Mouse (Mus musculus) colon, adult 2 months (tissue): ENCODE results near the gene Tmem262. TPM values are rescaled to one million over a fixed set of nuclear protein-coding genes. Genes with fewer than 3 reads are reported as not detected.

Source experiments
- polyA plus RNA-seq: library from polyadenylated mRNA; depleted of rRNA; stranded (reverse); fragments of >200 nt; gene quantifications from 2 replicates; pipeline ENCODE4 v1.2.3, GENCODE M21; 2012; rRNA removed

Gene Tmem262
- 1.3 TPM in 1 of 2 replicates, not detected in the other for polyA plus RNA-seq

GRCm38 (mm10) chr19:6079983-6080480 is at the start of gene Tmem262:
Gene Tmem262, plus strand, starts transcription at chr19:6080033.

GRCm38 (mm10) chr19:6046294-6047153 is 33.3 kb upstream of the Tmem262 start, which contains the start of gene Syvn1:
Gene Syvn1, plus strand, starts transcription at chr19:6046576.

GRCm38 (mm10) chr19:6057313-6058096 is 22.3 kb upstream of the Tmem262 start, which contains the start of the genes Mrpl49 and Fau:
Gene Mrpl49, minus strand, starts transcription at chr19:6057785.
Gene Fau, plus strand, starts transcription at chr19:6057844.

DNA sequence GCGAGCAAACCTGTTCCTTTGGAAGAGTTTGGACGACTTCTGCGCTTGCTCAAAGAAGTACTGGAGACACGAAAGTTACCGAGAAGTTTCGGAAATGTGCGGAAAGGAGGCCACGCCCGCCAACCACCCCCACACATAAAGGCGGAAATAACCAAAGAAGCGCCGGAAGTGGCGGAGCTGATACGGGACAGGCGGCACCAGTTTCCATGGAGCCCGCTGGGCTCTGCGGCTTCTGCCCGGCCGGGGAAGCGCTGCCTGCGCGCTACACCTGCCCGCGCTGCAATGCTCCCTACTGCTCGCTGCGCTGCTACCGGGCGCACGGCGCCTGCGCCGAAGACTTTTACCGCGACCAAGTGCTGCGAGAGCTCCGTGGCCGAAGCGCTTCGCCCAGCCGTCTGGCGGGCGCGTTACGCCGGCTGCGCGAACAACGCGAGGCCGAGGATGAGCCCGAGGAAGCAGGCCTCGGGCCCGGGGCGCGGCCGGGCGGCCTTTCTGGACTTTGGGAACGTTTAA is 18.8 kb upstream of the Tmem262 start, which contains the start of gene Znhit2:
Gene Znhit2 (plus strand): TSS at position 172 of the 513 bp plus-strand sequence.

DNA sequence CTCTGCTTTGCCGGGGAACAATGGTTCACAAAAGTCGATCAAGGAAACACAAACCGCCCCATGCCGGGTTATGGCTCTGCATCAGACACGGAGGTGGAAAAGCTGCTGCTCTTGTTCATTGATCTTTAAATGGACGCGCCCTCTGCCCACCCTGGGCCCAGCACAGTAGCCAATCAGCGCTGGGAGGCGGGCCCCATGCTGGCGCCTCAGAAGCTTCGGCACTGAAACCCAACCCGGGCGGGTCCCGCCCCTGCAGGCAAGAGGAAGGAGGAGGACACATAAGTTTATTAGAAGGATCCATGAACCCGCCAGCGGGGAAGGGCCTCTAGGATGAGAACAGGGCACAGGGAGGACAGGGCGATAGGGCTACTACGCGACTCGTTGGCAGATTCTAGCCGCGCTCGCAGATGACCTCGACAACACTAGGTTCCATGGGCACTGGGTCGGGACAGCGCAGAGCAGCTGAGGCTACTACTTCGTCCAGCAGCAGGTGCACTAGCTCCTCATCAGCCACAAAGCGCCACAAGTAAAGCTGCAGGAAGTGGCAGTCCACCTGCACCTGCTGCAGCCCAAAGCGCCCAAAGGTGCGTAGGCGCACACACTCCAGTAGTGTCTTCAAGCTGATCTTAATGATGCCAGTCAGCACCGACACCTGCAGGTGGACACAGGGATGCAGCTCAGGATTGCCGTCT is 12.0 kb upstream of the Tmem262 start, which contains the start of gene Tm7sf2:
Gene Tm7sf2 (minus strand): TSS at position 650 of the 692 bp plus-strand sequence.

GRCm38 (mm10) chr19:6076564-6077393 is 3.1 kb upstream of the Tmem262 start, which contains the start of gene Vps51:
Gene Vps51, minus strand, starts transcription at chr19:6077231.

GRCm38 (mm10) chr19:6082156-6082555 is 2.3 kb downstream of the Tmem262 start, which contains the start of gene Gm28374:
Gene Gm28374, minus strand, starts transcription at chr19:6082256.

DNA sequence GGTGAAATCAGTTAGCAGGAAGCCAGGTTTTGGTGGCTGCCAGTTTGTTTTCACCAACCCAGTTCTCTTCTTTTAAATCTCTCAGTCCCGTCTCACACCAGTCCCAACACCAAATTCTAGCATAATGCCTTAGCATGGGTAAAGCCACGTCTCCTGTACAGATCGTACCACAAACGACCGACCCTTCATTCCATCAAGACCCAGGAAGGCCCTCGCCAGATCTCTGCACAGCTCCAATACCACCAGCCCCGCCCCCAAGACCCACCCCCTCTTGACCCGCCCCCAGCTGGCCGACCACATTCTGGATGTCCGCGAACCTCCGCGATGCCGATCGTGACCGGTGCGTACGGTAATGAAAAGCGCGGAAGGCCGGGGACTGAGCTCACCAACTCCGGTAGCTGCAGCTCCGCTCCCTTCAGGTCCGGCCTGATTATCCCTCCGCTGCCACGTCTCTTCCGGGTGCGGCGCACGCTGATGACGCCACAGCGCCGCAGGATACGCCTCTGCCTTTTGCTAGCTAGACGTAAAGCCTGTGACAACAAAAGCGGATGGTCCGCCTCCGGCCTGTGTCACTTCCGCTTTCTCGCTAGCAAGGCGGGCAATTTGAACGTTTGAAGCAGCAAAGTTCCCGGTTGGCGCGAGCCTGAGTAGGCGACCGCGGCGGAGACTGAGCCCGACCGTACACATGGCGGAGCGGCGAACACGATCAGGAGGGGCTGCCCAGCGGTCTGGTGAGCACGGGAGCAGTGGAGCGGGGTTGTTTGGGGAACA is 4.8 kb downstream of the Tmem262 start, which contains the start of the genes Zfpl1 and Cdca5:
Gene Zfpl1 (minus strand): TSS at position 479 of the 771 bp plus-strand sequence.
Gene Cdca5 (plus strand): TSS at position 506 of the 771 bp plus-strand sequence.

DNA sequence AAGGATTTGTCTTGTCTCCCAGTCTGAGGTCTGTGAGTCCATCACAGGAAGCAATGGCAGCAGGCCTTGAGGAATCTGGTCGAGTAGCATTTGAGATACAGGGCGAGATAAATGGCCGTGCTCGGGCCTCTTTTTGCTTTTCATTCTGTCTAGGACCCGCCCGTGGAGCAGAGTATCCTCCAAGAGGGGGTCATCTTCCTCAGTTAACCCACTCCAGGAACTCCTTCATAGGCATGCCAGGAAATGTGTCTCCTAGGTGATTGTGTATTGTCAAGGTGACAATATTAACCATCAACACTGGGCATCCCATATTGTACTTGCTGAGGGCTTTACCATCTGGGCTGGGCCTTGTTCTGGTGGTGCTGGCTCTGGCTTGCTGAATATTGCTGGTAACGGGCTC is 14.3 kb downstream of the Tmem262 start, which contains the start of gene AC131692.1:
Gene AC131692.1 (plus strand): TSS at position 301 of the 400 bp plus-strand sequence.

GRCm38 (mm10) chr19:6105586-6105985 is 25.8 kb downstream of the Tmem262 start, which contains the start of gene Naaladl1:
Gene Naaladl1, plus strand, starts transcription at chr19:6105782.

GRCm38 (mm10) chr19:6117986-6118676 is 38.3 kb downstream of the Tmem262 start, which contains the start of gene Sac3d1:
Gene Sac3d1, minus strand, starts transcription at chr19:6118650.

GRCm38 (mm10) chr19:6127760-6128341 is 48.0 kb downstream of the Tmem262 start, which contains the start of gene Snx15:
Gene Snx15, minus strand, starts transcription at chr19:6128304.

Other genes with a start within 250 kb of the Tmem262 start
- gene Frmd8, start 204.8 kb upstream of the Tmem262 start, polyA plus RNA-seq: 29.7 and 32.5 TPM in 2 replicates
- 7.3 and 9.9 TPM in 2 replicates for gene Slc25a45, start 202.2 kb upstream of the Tmem262 start, polyA plus RNA-seq
- gene Tigd3, start 185.9 kb upstream of the Tmem262 start, polyA plus RNA-seq: 0.57 and 0.62 TPM in 2 replicates
- gene Dpf2, start 167.0 kb upstream of the Tmem262 start, polyA plus RNA-seq: 53.4 and 61.3 TPM in 2 replicates
- gene Cdc42ep2, start 155.2 kb upstream of the Tmem262 start, polyA plus RNA-seq: 7.0 and 7.3 TPM in 2 replicates
- gene Pola2, start 115.8 kb upstream of the Tmem262 start, polyA plus RNA-seq: 22.8 and 27.7 TPM in 2 replicates
- 0.06 TPM in 1 of 2 replicates, not detected in the other for gene Slc22a20, start 93.9 kb upstream of the Tmem262 start, polyA plus RNA-seq
- 69.9 and 86.7 TPM in 2 replicates for gene Capn1, start 64.1 kb upstream of the Tmem262 start, polyA plus RNA-seq
- 56.5 and 68.0 TPM in 2 replicates for gene Syvn1, start 33.5 kb upstream of the Tmem262 start, polyA plus RNA-seq
- gene Mrpl49, start 22.2 kb upstream of the Tmem262 start, polyA plus RNA-seq: 11.1 and 13.7 TPM in 2 replicates
- 2,245 and 2,287 TPM in 2 replicates for gene Fau, start 22.2 kb upstream of the Tmem262 start, polyA plus RNA-seq
- gene Znhit2, start 18.8 kb upstream of the Tmem262 start, polyA plus RNA-seq: 81.0 and 86.7 TPM in 2 replicates
- 68.6 and 88.1 TPM in 2 replicates for gene Tm7sf2, start 11.7 kb upstream of the Tmem262 start, polyA plus RNA-seq
- gene Vps51, start 2.8 kb upstream of the Tmem262 start, polyA plus RNA-seq: 86.3 and 87.2 TPM in 2 replicates
- 0.34 and 0.72 TPM in 2 replicates for gene Gm28374, start 2.2 kb downstream of the Tmem262 start, polyA plus RNA-seq
- gene Zfpl1, start 4.9 kb downstream of the Tmem262 start, polyA plus RNA-seq: 96.4 and 116 TPM in 2 replicates
- 3.2 and 4.1 TPM in 2 replicates for gene Cdca5, start 5.0 kb downstream of the Tmem262 start, polyA plus RNA-seq
- not detected in 2 replicates for gene AC131692.1, start 14.4 kb downstream of the Tmem262 start, polyA plus RNA-seq
- gene Naaladl1, start 25.7 kb downstream of the Tmem262 start, polyA plus RNA-seq: 17.8 and 47.8 TPM in 2 replicates
- gene Sac3d1, start 38.6 kb downstream of the Tmem262 start, polyA plus RNA-seq: 60.1 and 60.7 TPM in 2 replicates
- 59.0 and 65.6 TPM in 2 replicates for gene Snx15, start 48.3 kb downstream of the Tmem262 start, polyA plus RNA-seq
- 60.8 and 73.8 TPM in 2 replicates for gene Batf2, start 61.0 kb downstream of the Tmem262 start, polyA plus RNA-seq
- 95.4 and 114 TPM in 2 replicates for gene Arl2, start 61.5 kb downstream of the Tmem262 start, polyA plus RNA-seq
- 0.12 and 0.91 TPM in 2 replicates for gene Majin, start 104.4 kb downstream of the Tmem262 start, polyA plus RNA-seq
- gene Gpha2, start 146.3 kb downstream of the Tmem262 start, polyA plus RNA-seq: 0.45 and 0.97 TPM in 2 replicates
- 84.5 and 109 TPM in 2 replicates for gene Ppp2r5b, start 155.8 kb downstream of the Tmem262 start, polyA plus RNA-seq
- gene Atg2a, start 161.6 kb downstream of the Tmem262 start, polyA plus RNA-seq: 61.7 and 63.2 TPM in 2 replicates
- 286 and 304 TPM in 2 replicates for gene Ehd1, start 196.7 kb downstream of the Tmem262 start, polyA plus RNA-seq
- gene Cdc42bpg, start 226.4 kb downstream of the Tmem262 start, polyA plus RNA-seq: 69.5 and 74.2 TPM in 2 replicates